8 mouse cellular contexts compared by ENCODE assay signal in genomic region chr7:56419253-56419844, GRCm38 (mm10).
DNase-seq lines count a peak whose midpoint lies in the region; ATAC-seq and TF ChIP-seq lines count a peak whose summit lies in the region.
"Had no signal": no experiment of that assay in that cellular context is flagged by ENCODE, and none has a peak within 500 bp of the region (broad histone marks: within the 10 kb centered on the region; RNA-seq: fewer than 3 reads in every experiment).

No protein-coding gene starts in this region.

- intact Hi-C loops in gastrocnemius, postnatal 36 days (cut with DNase I): no loop called here

- H3K4me2 ChIP-seq in neural tube, embryonic 15.5 days: no peak overlapping the region
- no peak overlapping the region for H3K4me2 ChIP-seq in intestine, embryonic 16.5 days (ENCODE audit: low read depth, low read length)

- ATAC-seq in neural tube, embryonic 15.5 days (ENCODE audit: low FRiP score): peak; percentile 52; the same call in 1 of the 2 replicates
- no peak for ATAC-seq in intestine, embryonic 16.5 days
- ATAC-seq in megakaryocyte, adult 5-6 weeks (ENCODE audit: poor library complexity, severe bottlenecking): no peak

- no peak for DNase-seq in thymus, adult 2 months
- DNase-seq in thymus, postnatal 0 days (ENCODE audit: low spot score): no peak
- DNase-seq in gastrocnemius, postnatal 36 days: peak; percentile 48 to 55
- DNase-seq in layer of hippocampus, adult 18-20 months (ENCODE audit: low spot score in 2 of 2): peak; percentile 45 to 51

- TF ChIP-seq CTCF in thymus, adult 2 months (IDR thresholded peaks at IDR 0.05; ENCODE audit: borderline replicate concordance, control insufficient read depth, extremely low read depth, insufficient read depth, low read length, poor library complexity): no peak

- no peak overlapping the region for H3K4me3 ChIP-seq in thymus, adult 2 months (ENCODE audit: control insufficient read depth, insufficient read depth, low read length)
- no peak overlapping the region for H3K4me3 ChIP-seq in neural tube, embryonic 15.5 days (replicated peaks)
- no peak overlapping the region for H3K4me3 ChIP-seq in intestine, embryonic 16.5 days (ENCODE audit: low read length)

- no peaks in the 10 kb centered on the region for H3K4me1 ChIP-seq in thymus, adult 2 months (replicated peaks; ENCODE audit: control insufficient read depth, insufficient read depth, low read length)
- H3K4me1 ChIP-seq in neural tube, embryonic 15.5 days: peaks cover 12% of the 10 kb centered on the region; the same call in 1 of the 2 replicates
- H3K4me1 ChIP-seq in intestine, embryonic 16.5 days (ENCODE audit: control insufficient read depth, insufficient read depth, low read length): no peaks in the 10 kb centered on the region

- no peak for TF ChIP-seq POLR2A in thymus, adult 2 months (IDR thresholded peaks at IDR 0.05; ENCODE audit: control insufficient read depth, extremely low read depth, insufficient read depth, low read length, poor library complexity)

- H3K27me3 ChIP-seq in thymus, adult 2 months (ENCODE audit: control insufficient read depth, insufficient read depth, low read length): no peaks in the 10 kb centered on the region
- H3K27me3 ChIP-seq in neural tube, embryonic 15.5 days (replicated peaks): no peaks in the 10 kb centered on the region
- no peaks in the 10 kb centered on the region for H3K27me3 ChIP-seq in intestine, embryonic 16.5 days (replicated peaks; ENCODE audit: control insufficient read depth, insufficient read depth, low read length)

- H3K9me3 ChIP-seq in neural tube, embryonic 15.5 days (replicated peaks): no peaks in the 10 kb centered on the region
- H3K9me3 ChIP-seq in intestine, embryonic 16.5 days (ENCODE audit: control insufficient read depth, low read length): no peaks in the 10 kb centered on the region

- 41% methylated on average over 5 of the region's 5 CpGs for WGBS in thymus, adult 2 months
- 24% methylated on average over 5 of the region's 5 CpGs for WGBS in neural tube, embryonic 15.5 days
- 24% methylated on average over 5 of the region's 5 CpGs for WGBS in intestine, embryonic 16.5 days

- H3K36me3 ChIP-seq in thymus, adult 2 months (ENCODE audit: control insufficient read depth, insufficient read depth, low read length): no peaks in the 10 kb centered on the region
- no peaks in the 10 kb centered on the region for H3K36me3 ChIP-seq in neural tube, embryonic 15.5 days
- no peaks in the 10 kb centered on the region for H3K36me3 ChIP-seq in intestine, embryonic 16.5 days (ENCODE audit: control insufficient read depth, insufficient read depth, low read length)

- peak overlapping the region; percentile 47; the same call in 1 of the 2 replicates for H3K27ac ChIP-seq in thymus, adult 2 months (ENCODE audit: control insufficient read depth, insufficient read depth, low read length)
- H3K27ac ChIP-seq in neural tube, embryonic 15.5 days (replicated peaks): 0 out of 2 replicates have a peak overlapping the region, but pooled peaks have one; percentile 37
- no peak overlapping the region for H3K27ac ChIP-seq in intestine, embryonic 16.5 days (ENCODE audit: low read length)
- H3K27ac ChIP-seq: macrophage had no signal

- H3K9ac ChIP-seq in neural tube, embryonic 15.5 days (replicated peaks): no peak overlapping the region
- no peak overlapping the region for H3K9ac ChIP-seq in intestine, embryonic 16.5 days (ENCODE audit: low read depth, low read length)

Comparison
In these comparisons a context has a peak if more than half of its experiments do, and no peak if none do; other contexts are left out.
1. DNase-seq: peak in gastrocnemius, postnatal 36 days (2 of 2) and layer of hippocampus, adult 18-20 months (2 of 2); none in thymus, adult 2 months (single experiment) and thymus, postnatal 0 days (single experiment).